Mouse (Mus musculus) midbrain, embryonic 11.5 days (tissue): ENCODE results near the gene 1700003F12Rik. TPM values are rescaled to one million over a fixed set of nuclear protein-coding genes. Genes with fewer than 3 reads are reported as not detected.

Experiments
- ATAC-seq: fragments of 200-750 bp; cut with Nextera tagmentation; 2 replicates; pipeline ENCODE4 v1.8.0; 2017; ENCODE audit warnings: moderate TSS enrichment, moderate library complexity; ENCODE audit not compliant: low FRiP score
- DNase-seq: peaks from one replicate; pipeline ENCODE4 v3.0.0; 2015; ENCODE audit warnings: low spot score; ENCODE audit errors: missing footprints
- H3K27ac ChIP-seq: fragments of 300-500 bp; sonication (generic); 2 replicates; pipeline ENCODE4 v1.5.1; 2014; ENCODE audit warnings: low read depth, low read length
- H3K27me3 ChIP-seq: fragments of 300-500 bp; sonication (generic); 2 replicates; pipeline ENCODE4 v1.6.1; 2014; ENCODE audit warnings: mild to moderate bottlenecking, low read length, moderate library complexity, mixed read lengths; ENCODE audit not compliant: control insufficient read depth, insufficient read depth
- H3K36me3 ChIP-seq: fragments of 300-500 bp; sonication (generic); 2 replicates; pipeline ENCODE4 v1.6.1; 2014; ENCODE audit warnings: mild to moderate bottlenecking, low read length, moderate library complexity, mixed read lengths; ENCODE audit not compliant: control insufficient read depth, insufficient read depth
- H3K4me1 ChIP-seq: fragments of 300-500 bp; sonication (generic); 2 replicates; pipeline ENCODE4 v1.6.1; 2014; ENCODE audit warnings: low read length; ENCODE audit not compliant: control insufficient read depth, insufficient read depth
- H3K4me2 ChIP-seq: fragments of 300-500 bp; sonication (generic); 2 replicates; pipeline ENCODE4 v1.6.1; 2014; ENCODE audit warnings: mild to moderate bottlenecking, moderate library complexity
- H3K4me3 ChIP-seq: fragments of 300-500 bp; sonication (generic); 2 replicates; pipeline ENCODE4 v1.5.1; 2014; ENCODE audit warnings: low read depth, low read length
- H3K9ac ChIP-seq: fragments of 300-500 bp; sonication (generic); 2 replicates; pipeline ENCODE4 v1.6.1; 2014; ENCODE audit warnings: low read length
- H3K9me3 ChIP-seq: fragments of 300-500 bp; sonication (generic); 2 replicates; pipeline ENCODE4 v1.6.1; 2016; ENCODE audit warnings: low read length; ENCODE audit not compliant: control insufficient read depth
- WGBS: fragments of 180-500 bp; shearing (Covaris S2); extraction: QIAGEN DNeasy Blood & Tissue Kit; methylation state at CpG from one replicate; pipeline ENCODE4 v1.1.7; 2014; 5-methylcytosine and 5-hydroxymethylcytosine counted together
- polyA plus RNA-seq: library from polyadenylated mRNA; unstranded; fragments of >200 nt; fragmentation: Nextera tagmentation; extraction: Ambion mirVana; gene quantifications from 2 replicates; pipeline ENCODE4 v1.2.1, GENCODE M21; 2014

The 1700003F12Rik gene
- polyA plus RNA-seq, 1 experiment from 2014 or later = 2.6 TPM

- Histone ChIP-seq H3K27me3 (no peaks in the 10 kb centered on the region), H3K9ac (peak overlapping the region; percentile 11), H3K36me3 (no peaks in the 10 kb centered on the region), H3K4me2 (no peak overlapping the region), H3K4me3 (no peak overlapping the region), H3K4me1 (peaks cover 18% of the 10 kb centered on the region), H3K9me3 (no peaks in the 10 kb centered on the region), H3K27ac (peak overlapping the region; percentile 64)
- WGBS = 30% methylated on average over 12 of the region's 12 CpGs
- ATAC-seq (peak; percentile 89), DNase-seq (peak; percentile 89)
Observed at GRCm38 (mm10) chr2:154576876-154577743, 30.2 kb downstream of the 1700003F12Rik start.

DNA sequence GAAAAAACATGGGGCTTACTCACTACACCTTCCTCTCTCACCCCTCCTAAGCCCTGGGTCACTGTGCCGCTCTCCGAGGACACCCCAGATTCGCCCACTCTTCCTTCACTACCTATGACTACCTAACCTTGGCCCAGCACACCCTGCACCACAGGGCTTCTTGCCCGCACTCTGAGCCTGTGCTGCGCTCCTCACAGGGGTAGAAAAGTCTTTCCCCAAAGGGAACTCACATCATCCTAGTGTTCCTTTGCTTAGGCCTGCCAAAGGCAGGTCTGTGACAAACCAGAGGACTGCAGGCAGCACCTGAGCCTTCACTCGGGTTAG lies 30.8 kb downstream of the 1700003F12Rik start:
- no peaks in the 10 kb centered on the region for H3K36me3 ChIP-seq
- peak overlapping the region; percentile 9; the same call in 1 of the 2 replicates for H3K9ac ChIP-seq
- no peak overlapping the region for H3K4me2 ChIP-seq
- H3K4me1 ChIP-seq = peaks cover 18% of the 10 kb centered on the region
- no peaks in the 10 kb centered on the region for H3K27me3 ChIP-seq
- peak overlapping the region; percentile 64 for H3K27ac ChIP-seq
- H3K9me3 ChIP-seq = no peaks in the 10 kb centered on the region
- ATAC-seq (no peak), DNase-seq (peak; percentile 88)
- WGBS = 58% methylated on average over 6 of the region's 6 CpGs
- no peak overlapping the region for H3K4me3 ChIP-seq

DNA sequence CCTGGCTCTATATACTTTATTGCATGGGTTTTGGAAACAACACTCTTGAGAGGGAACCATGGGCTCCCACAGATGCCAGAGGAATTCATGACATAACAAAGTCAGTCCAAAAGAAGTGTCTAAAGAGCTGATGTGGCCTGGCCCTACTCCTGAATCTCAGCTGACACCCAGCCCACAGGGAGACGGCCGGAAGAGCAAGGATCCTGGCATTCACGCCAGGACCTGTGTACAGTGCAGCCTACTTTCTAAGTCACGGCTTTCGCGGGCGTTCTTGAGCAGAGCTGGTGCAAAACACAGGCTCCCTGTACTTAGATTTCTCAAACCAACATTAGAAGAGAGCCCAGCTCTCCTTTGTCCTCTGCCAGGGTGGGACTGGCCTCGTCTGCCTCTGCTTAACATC lies 33.7 kb downstream of the 1700003F12Rik start:
- ATAC-seq = no peak
- no peak overlapping the region for H3K27ac ChIP-seq
- H3K27me3 ChIP-seq = no peaks in the 10 kb centered on the region
- no peak overlapping the region for H3K4me3 ChIP-seq
- H3K4me1 ChIP-seq = peaks cover 18% of the 10 kb centered on the region
- H3K9ac ChIP-seq = no peak overlapping the region
- H3K36me3 ChIP-seq = no peaks in the 10 kb centered on the region
- H3K4me2 ChIP-seq = no peak overlapping the region
- WGBS = 87% methylated on average over 8 of the region's 8 CpGs
- no peaks in the 10 kb centered on the region for H3K9me3 ChIP-seq
- DNase-seq = no peak

DNA sequence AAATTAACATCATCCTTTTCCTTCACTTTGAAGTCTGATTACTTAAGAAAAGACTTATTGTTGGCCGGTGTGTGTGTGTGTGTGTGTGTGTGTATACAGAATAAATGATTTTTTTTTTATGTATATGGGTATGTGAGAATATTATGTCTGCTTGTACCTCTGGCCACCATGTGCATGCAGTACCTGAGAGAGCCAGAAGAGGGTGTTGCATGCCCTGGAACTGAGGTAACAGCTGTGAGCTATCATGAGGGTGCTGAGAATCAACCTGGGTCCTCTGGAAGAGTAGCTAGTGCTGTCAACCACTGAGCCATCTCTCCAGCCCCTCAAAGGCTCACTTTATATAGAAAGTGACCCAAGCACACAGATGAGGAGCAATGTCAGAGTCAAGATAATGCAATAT lies 34.5 kb downstream of the 1700003F12Rik start:
- ATAC-seq (no peak), DNase-seq (no peak)
- no peak overlapping the region for H3K27ac ChIP-seq
- no peak overlapping the region for H3K9ac ChIP-seq
- H3K36me3 ChIP-seq = no peaks in the 10 kb centered on the region
- WGBS = 86% methylated on average over 1 of the region's 1 CpGs
- H3K4me3 ChIP-seq = no peak overlapping the region
- no peaks in the 10 kb centered on the region for H3K27me3 ChIP-seq
- H3K4me1 ChIP-seq = peaks cover 16% of the 10 kb centered on the region
- no peaks in the 10 kb centered on the region for H3K9me3 ChIP-seq
- H3K4me2 ChIP-seq = no peak overlapping the region

- H3K36me3 ChIP-seq = no peaks in the 10 kb centered on the region
- H3K9ac ChIP-seq = no peak overlapping the region
- WGBS = 73% methylated on average over 15 of the region's 15 CpGs
- no peak overlapping the region for H3K27ac ChIP-seq
- H3K4me1 ChIP-seq = no peaks in the 10 kb centered on the region
- peak; percentile 40; the same call in 1 of the 2 replicates for ATAC-seq
- H3K27me3 ChIP-seq = no peaks in the 10 kb centered on the region
- H3K9me3 ChIP-seq = no peaks in the 10 kb centered on the region
- peak; percentile 81 for DNase-seq
- H3K4me2 ChIP-seq = no peak overlapping the region
- H3K4me3 ChIP-seq = no peak overlapping the region
Observed at GRCm38 (mm10) chr2:154583906-154584872, 37.3 kb downstream of the 1700003F12Rik start.

GRCm38 (mm10) chr2:154584931-154585601 lies 38.2 kb downstream of the 1700003F12Rik start:
- DNase-seq (peak; percentile 65), ATAC-seq (no peak)
- Histone ChIP-seq H3K4me3 (no peak overlapping the region), H3K36me3 (no peaks in the 10 kb centered on the region), H3K27me3 (no peaks in the 10 kb centered on the region), H3K9me3 (no peaks in the 10 kb centered on the region), H3K27ac (no peak overlapping the region), H3K9ac (no peak overlapping the region), H3K4me1 (no peaks in the 10 kb centered on the region), H3K4me2 (no peak overlapping the region)
- 79% methylated on average over 17 of the region's 17 CpGs for WGBS

DNA sequence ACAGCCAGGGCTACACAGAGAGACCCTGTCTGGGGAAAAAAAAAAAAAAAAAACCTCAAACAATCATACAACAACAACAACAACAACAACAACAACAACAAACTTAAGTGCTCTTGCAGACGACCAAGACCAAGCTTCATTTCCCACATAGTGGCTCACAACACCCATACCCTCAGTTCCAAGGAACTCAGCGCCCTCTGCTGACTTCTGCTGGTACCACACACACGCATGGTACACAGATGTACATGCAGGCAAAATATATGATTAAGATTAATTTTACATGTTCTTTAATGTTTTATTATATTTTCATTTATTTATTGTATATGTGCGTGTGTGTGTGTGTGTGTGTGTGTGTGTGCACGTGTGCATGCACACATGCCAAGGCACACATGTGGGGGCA lies 39.5 kb downstream of the 1700003F12Rik start:
- Histone ChIP-seq H3K4me2 (no peak overlapping the region), H3K9me3 (no peaks in the 10 kb centered on the region), H3K27me3 (no peaks in the 10 kb centered on the region), H3K4me1 (no peaks in the 10 kb centered on the region), H3K4me3 (no peak overlapping the region), H3K27ac (no peak overlapping the region), H3K36me3 (no peaks in the 10 kb centered on the region), H3K9ac (no peak overlapping the region)
- ATAC-seq (no peak), DNase-seq (peak; percentile 85)
- 73% methylated on average over 5 of the region's 5 CpGs for WGBS

DNA sequence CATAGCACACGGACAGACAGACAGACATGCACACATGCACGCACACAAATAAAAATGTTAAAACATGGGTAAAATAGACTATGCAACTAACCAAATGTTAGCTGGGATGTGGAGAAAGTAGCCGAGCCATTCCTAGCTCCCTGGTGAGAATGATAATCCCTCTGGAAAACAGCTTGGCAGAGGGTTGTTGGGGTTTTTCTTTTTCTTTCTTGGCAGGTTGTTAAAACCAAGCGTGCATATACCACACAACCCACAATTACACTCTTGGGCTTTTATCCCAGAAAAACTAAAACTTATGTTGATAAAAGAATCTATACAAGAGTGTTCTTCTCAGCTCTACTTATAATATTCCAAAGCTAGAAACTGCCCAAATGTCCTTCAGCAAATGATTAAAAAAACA lies 42.2 kb downstream of the 1700003F12Rik start:
- H3K4me3 ChIP-seq = no peak overlapping the region
- no peak overlapping the region for H3K27ac ChIP-seq
- 78% methylated on average over 4 of the region's 4 CpGs for WGBS
- H3K36me3 ChIP-seq = no peaks in the 10 kb centered on the region
- no peaks in the 10 kb centered on the region for H3K4me1 ChIP-seq
- H3K9me3 ChIP-seq = no peaks in the 10 kb centered on the region
- H3K4me2 ChIP-seq = no peak overlapping the region
- no peaks in the 10 kb centered on the region for H3K27me3 ChIP-seq
- ATAC-seq (no peak), DNase-seq (no peak)
- H3K9ac ChIP-seq = no peak overlapping the region
